Mouse (Mus musculus): Measurements from ENCODE around the gene Adcy10. TPM values are rescaled to one million over a fixed set of nuclear protein-coding genes. Genes with fewer than 3 reads are reported as not detected.

The Adcy10 gene
- polyA plus RNA-seq, 1 experiment from 2014 or later = not detected

GRCm38 (mm10) chr1:165587845-165588244 is 102.9 kb downstream of the Adcy10 start:
- WGBS = 34% methylated on average over 8 of the region's 8 CpGs

GRCm38 (mm10) chr1:165589280-165590048 is 104.5 kb downstream of the Adcy10 start:
- 31% methylated on average over 10 of the region's 10 CpGs for WGBS
- H3K4me1 ChIP-seq = peaks cover 29% of the 10 kb centered on the region
- H3K27me3 ChIP-seq (replicated peaks) = no peaks in the 10 kb centered on the region
- H3K4me2 ChIP-seq = no peak overlapping the region
- no peak overlapping the region for H3K4me3 ChIP-seq (replicated peaks)
- H3K9ac ChIP-seq = no peak overlapping the region
- peak overlapping the region; percentile 74 for H3K27ac ChIP-seq
- H3K36me3 ChIP-seq = 0 out of 2 replicates have a peak, but pooled peaks cover 12% of the 10 kb centered on the region
- no peaks in the 10 kb centered on the region for H3K9me3 ChIP-seq
- ATAC-seq (ENCODE audit: insufficient read depth, low FRiP score, low read depth) = peak; percentile 35; the same call in 1 of the 2 replicates

More at GRCm38 (mm10) chr1:165587845-165588244, 102.9 kb downstream of the Adcy10 start:
- no peak overlapping the region for H3K9ac ChIP-seq
- H3K36me3 ChIP-seq = 0 out of 2 replicates have a peak, but pooled peaks cover 11% of the 10 kb centered on the region
- peak overlapping the region; percentile 33 for H3K27ac ChIP-seq
- no peak overlapping the region for H3K4me3 ChIP-seq (replicated peaks)
- H3K4me2 ChIP-seq = no peak overlapping the region
- no peaks in the 10 kb centered on the region for H3K9me3 ChIP-seq
- peaks cover 29% of the 10 kb centered on the region for H3K4me1 ChIP-seq
- ATAC-seq (ENCODE audit: insufficient read depth, low FRiP score, low read depth) = no peak
- H3K27me3 ChIP-seq (replicated peaks) = no peaks in the 10 kb centered on the region

- Histone ChIP-seq H3K4me3 (replicated peaks) (no peak overlapping the region), H3K27ac (0 out of 2 replicates have a peak overlapping the region, but pooled peaks have one; percentile 35), H3K4me2 (no peak overlapping the region), H3K36me3 (peaks cover 15% of the 10 kb centered on the region; the same call in 1 of the 2 replicates), H3K9me3 (no peaks in the 10 kb centered on the region), H3K4me1 (peaks cover 23% of the 10 kb centered on the region), H3K9ac (no peak overlapping the region), H3K27me3 (replicated peaks) (no peaks in the 10 kb centered on the region)
- no peak for ATAC-seq (ENCODE audit: insufficient read depth, low FRiP score, low read depth)
- 64% methylated on average over 8 of the region's 8 CpGs for WGBS
Measured at GRCm38 (mm10) chr1:165590760-165591159, 105.8 kb downstream of the Adcy10 start.

GRCm38 (mm10) chr1:165592295-165593082 is 107.5 kb downstream of the Adcy10 start:
- no peak for ATAC-seq (ENCODE audit: insufficient read depth, low FRiP score, low read depth)
- 77% methylated on average over 14 of the region's 14 CpGs for WGBS
- no peaks in the 10 kb centered on the region for H3K27me3 ChIP-seq (replicated peaks)
- H3K36me3 ChIP-seq = peaks cover 23% of the 10 kb centered on the region; the same call in 1 of the 2 replicates
- H3K4me3 ChIP-seq (replicated peaks) = no peak overlapping the region
- no peak overlapping the region for H3K9ac ChIP-seq
- no peaks in the 10 kb centered on the region for H3K9me3 ChIP-seq
- H3K4me2 ChIP-seq = no peak overlapping the region
- no peak overlapping the region for H3K27ac ChIP-seq
- peaks cover 21% of the 10 kb centered on the region for H3K4me1 ChIP-seq

GRCm38 (mm10) chr1:165594699-165595421 is 109.9 kb downstream of the Adcy10 start:
- WGBS = 69% methylated on average over 15 of the region's 15 CpGs
- no peak overlapping the region for H3K27ac ChIP-seq

GRCm38 (mm10) chr1:165601775-165602280 is 116.8 kb downstream of the Adcy10 start:
- H3K9ac ChIP-seq = no peak overlapping the region
- ATAC-seq (ENCODE audit: insufficient read depth, low FRiP score, low read depth) = no peak
- H3K9me3 ChIP-seq = no peaks in the 10 kb centered on the region
- H3K27me3 ChIP-seq (replicated peaks) = no peaks in the 10 kb centered on the region
- H3K36me3 ChIP-seq = peaks cover 21% of the 10 kb centered on the region; the same call in 1 of the 2 replicates
- WGBS = 79% methylated on average over 10 of the region's 10 CpGs
- no peaks in the 10 kb centered on the region for H3K4me1 ChIP-seq
- no peak overlapping the region for H3K27ac ChIP-seq
- no peak overlapping the region for H3K4me2 ChIP-seq
- H3K4me3 ChIP-seq (replicated peaks) = no peak overlapping the region

More at GRCm38 (mm10) chr1:165594699-165595421, 109.9 kb downstream of the Adcy10 start:
- H3K4me3 ChIP-seq (replicated peaks) = no peak overlapping the region
- H3K4me2 ChIP-seq = no peak overlapping the region
- H3K36me3 ChIP-seq = peaks cover 31% of the 10 kb centered on the region; the same call in 1 of the 2 replicates
- H3K9ac ChIP-seq = no peak overlapping the region
- H3K27me3 ChIP-seq (replicated peaks) = no peaks in the 10 kb centered on the region
- H3K4me1 ChIP-seq = 0 out of 2 replicates have a peak, but pooled peaks cover 4% of the 10 kb centered on the region
- ATAC-seq (ENCODE audit: insufficient read depth, low FRiP score, low read depth) = no peak
- no peaks in the 10 kb centered on the region for H3K9me3 ChIP-seq

GRCm38 (mm10) chr1:165603218-165603617 is 118.2 kb downstream of the Adcy10 start:
- Histone ChIP-seq H3K4me2 (no peak overlapping the region), H3K4me1 (no peaks in the 10 kb centered on the region), H3K27me3 (replicated peaks) (no peaks in the 10 kb centered on the region), H3K9ac (no peak overlapping the region), H3K36me3 (peaks cover 25% of the 10 kb centered on the region), H3K9me3 (no peaks in the 10 kb centered on the region), H3K4me3 (replicated peaks) (no peak overlapping the region), H3K27ac (no peak overlapping the region)
- WGBS = 79% methylated on average over 14 of the region's 14 CpGs
- peak; percentile 63; the same call in 1 of the 2 replicates for ATAC-seq (ENCODE audit: insufficient read depth, low FRiP score, low read depth)

GRCm38 (mm10) chr1:165604203-165604602 is 119.2 kb downstream of the Adcy10 start:
- Histone ChIP-seq H3K9me3 (no peaks in the 10 kb centered on the region), H3K27me3 (replicated peaks) (no peaks in the 10 kb centered on the region), H3K27ac (no peak overlapping the region), H3K9ac (no peak overlapping the region), H3K4me3 (replicated peaks) (no peak overlapping the region), H3K4me2 (no peak overlapping the region), H3K4me1 (no peaks in the 10 kb centered on the region), H3K36me3 (peaks cover 20% of the 10 kb centered on the region)
- no peak for ATAC-seq (ENCODE audit: insufficient read depth, low FRiP score, low read depth)
- WGBS = 78% methylated on average over 8 of the region's 8 CpGs

- H3K4me3 ChIP-seq (replicated peaks) = no peak overlapping the region
- no peaks in the 10 kb centered on the region for H3K27me3 ChIP-seq (replicated peaks)
- no peak for ATAC-seq (ENCODE audit: insufficient read depth, low FRiP score, low read depth)
- no peaks in the 10 kb centered on the region for H3K9me3 ChIP-seq
- no peaks in the 10 kb centered on the region for H3K4me1 ChIP-seq
- no peak overlapping the region for H3K27ac ChIP-seq
- no peak overlapping the region for H3K4me2 ChIP-seq
- H3K9ac ChIP-seq = no peak overlapping the region
- H3K36me3 ChIP-seq = peaks cover 18% of the 10 kb centered on the region
- WGBS = 81% methylated on average over 3 of the region's 3 CpGs
Measured at GRCm38 (mm10) chr1:165605108-165605507, 120.1 kb downstream of the Adcy10 start.

GRCm38 (mm10) chr1:165605774-165606173 is 120.8 kb downstream of the Adcy10 start:
- no peak overlapping the region for H3K4me2 ChIP-seq
- H3K4me3 ChIP-seq (replicated peaks) = no peak overlapping the region
- ATAC-seq (ENCODE audit: insufficient read depth, low FRiP score, low read depth) = no peak
- no peaks in the 10 kb centered on the region for H3K27me3 ChIP-seq (replicated peaks)
- 75% methylated on average over 6 of the region's 6 CpGs for WGBS
- H3K36me3 ChIP-seq = peaks cover 18% of the 10 kb centered on the region
- no peaks in the 10 kb centered on the region for H3K4me1 ChIP-seq
- no peak overlapping the region for H3K9ac ChIP-seq
- no peaks in the 10 kb centered on the region for H3K9me3 ChIP-seq
- no peak overlapping the region for H3K27ac ChIP-seq

GRCm38 (mm10) chr1:165608904-165609303 is 123.9 kb downstream of the Adcy10 start:
- peaks cover 18% of the 10 kb centered on the region for H3K36me3 ChIP-seq
- no peak overlapping the region for H3K9ac ChIP-seq
- no peaks in the 10 kb centered on the region for H3K27me3 ChIP-seq (replicated peaks)
- H3K4me3 ChIP-seq (replicated peaks) = no peak overlapping the region
- H3K4me1 ChIP-seq = no peaks in the 10 kb centered on the region
- H3K27ac ChIP-seq = no peak overlapping the region
- WGBS = 47% methylated on average over 4 of the region's 4 CpGs
- H3K4me2 ChIP-seq = no peak overlapping the region
- H3K9me3 ChIP-seq = no peaks in the 10 kb centered on the region
- ATAC-seq (ENCODE audit: insufficient read depth, low FRiP score, low read depth) = no peak

All from stomach, embryonic 15.5 days (tissue).